Mouse (Mus musculus): Measurements from ENCODE around the gene Acbd6. TPM values are rescaled to one million over a fixed set of nuclear protein-coding genes. Genes with fewer than 3 reads are reported as not detected.

The Acbd6 gene
- polyA plus RNA-seq, 1 experiment from 2014 or later: 83.2 TPM

DNA sequence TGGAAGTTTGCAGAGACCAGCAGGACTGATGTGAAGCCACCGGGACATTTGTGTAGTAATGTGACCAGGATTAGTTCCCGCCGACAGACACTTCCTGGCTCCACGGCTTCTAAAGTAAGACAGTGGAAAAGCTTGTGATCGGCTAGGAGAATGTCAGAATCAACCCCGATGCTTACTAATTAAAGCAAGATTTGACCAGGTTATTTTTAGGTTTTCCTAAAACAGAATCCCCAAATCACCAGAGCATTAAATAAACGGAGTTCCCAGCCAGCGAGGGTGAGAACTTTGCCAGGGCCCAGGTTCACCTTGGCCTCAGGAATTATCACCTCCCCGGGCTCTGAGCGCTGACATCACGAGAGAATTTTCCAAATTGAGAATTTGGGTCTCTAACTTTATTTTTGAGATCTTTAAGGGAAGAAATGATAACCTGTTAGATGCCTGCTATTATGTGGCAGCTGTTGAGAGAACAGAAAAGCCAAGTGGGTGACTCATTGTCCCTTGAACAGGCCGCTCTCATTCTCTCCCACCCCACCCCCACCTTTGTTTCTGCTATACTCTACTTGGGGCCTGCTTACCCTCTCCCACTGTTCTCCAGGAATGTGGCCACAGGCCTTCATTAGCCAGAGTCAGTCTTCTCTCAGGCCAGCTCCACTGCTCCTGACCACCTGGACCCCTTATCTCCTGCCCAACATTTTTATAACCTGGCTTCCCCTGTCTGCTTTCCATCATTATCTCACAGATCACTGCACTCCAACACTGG is 30.7 kb upstream of the Acbd6 start:
- H3K36me3 ChIP-seq (replicated peaks; ENCODE audit: control insufficient read depth, insufficient read depth, low read depth, low read length): no peaks in the 10 kb centered on the region
- H3K27ac ChIP-seq (replicated peaks; ENCODE audit: low read depth, low read length): no peak overlapping the region
- DNase-seq (ENCODE audit: low spot score) (peak; percentile 30), ATAC-seq (replicated peaks; ENCODE audit: insufficient number of reproducible peaks, low FRiP score, low TSS enrichment, low read depth) (no peak)
- 18% methylated on average over 12 of the region's 12 CpGs for WGBS
- no peak overlapping the region for H3K9ac ChIP-seq (replicated peaks; ENCODE audit: low read length)
- no peaks in the 10 kb centered on the region for H3K9me3 ChIP-seq (replicated peaks; ENCODE audit: control insufficient read depth, low read length)
- peaks cover 4% of the 10 kb centered on the region; the same call in 1 of the 2 replicates for H3K4me1 ChIP-seq (ENCODE audit: control insufficient read depth, insufficient read depth, low read length)
- H3K27me3 ChIP-seq (ENCODE audit: control insufficient read depth, insufficient read depth, low read length): no peaks in the 10 kb centered on the region
- H3K4me2 ChIP-seq (ENCODE audit: low read depth, low read length): no peak overlapping the region
- H3K4me3 ChIP-seq (ENCODE audit: low read depth, low read length): no peak overlapping the region

DNA sequence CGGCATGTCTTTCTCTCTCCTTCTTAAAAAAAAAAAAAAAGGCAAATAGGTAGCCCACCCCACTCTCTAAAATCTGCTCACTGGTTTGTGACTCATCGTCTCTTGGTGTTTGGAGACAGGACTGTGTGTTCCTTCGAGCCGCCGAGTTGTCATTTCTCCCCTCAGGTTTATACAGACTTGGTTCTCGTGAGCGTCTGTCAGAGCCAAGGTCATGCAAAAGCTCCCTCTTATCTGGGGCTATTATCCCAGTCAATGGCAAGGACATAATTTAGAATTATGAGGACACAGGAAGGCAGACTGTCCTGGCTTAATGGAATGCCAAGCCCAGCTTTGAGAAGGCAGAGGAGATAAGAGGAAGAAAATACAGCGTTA is 30.1 kb upstream of the Acbd6 start:
- no peak overlapping the region for H3K9ac ChIP-seq (replicated peaks; ENCODE audit: low read length)
- H3K9me3 ChIP-seq (replicated peaks; ENCODE audit: control insufficient read depth, low read length): no peaks in the 10 kb centered on the region
- DNase-seq (ENCODE audit: low spot score): no peak
- no peak overlapping the region for H3K4me2 ChIP-seq (ENCODE audit: low read depth, low read length)
- no peak for ATAC-seq (replicated peaks; ENCODE audit: insufficient number of reproducible peaks, low FRiP score, low TSS enrichment, low read depth)
- WGBS: 18% methylated on average over 8 of the region's 8 CpGs
- no peaks in the 10 kb centered on the region for H3K36me3 ChIP-seq (replicated peaks; ENCODE audit: control insufficient read depth, insufficient read depth, low read depth, low read length)
- H3K4me3 ChIP-seq (ENCODE audit: low read depth, low read length): no peak overlapping the region
- H3K4me1 ChIP-seq (ENCODE audit: control insufficient read depth, insufficient read depth, low read length): peaks cover 4% of the 10 kb centered on the region; the same call in 1 of the 2 replicates
- H3K27me3 ChIP-seq (ENCODE audit: control insufficient read depth, insufficient read depth, low read length): no peaks in the 10 kb centered on the region
- no peak overlapping the region for H3K27ac ChIP-seq (replicated peaks; ENCODE audit: low read depth, low read length)

DNA sequence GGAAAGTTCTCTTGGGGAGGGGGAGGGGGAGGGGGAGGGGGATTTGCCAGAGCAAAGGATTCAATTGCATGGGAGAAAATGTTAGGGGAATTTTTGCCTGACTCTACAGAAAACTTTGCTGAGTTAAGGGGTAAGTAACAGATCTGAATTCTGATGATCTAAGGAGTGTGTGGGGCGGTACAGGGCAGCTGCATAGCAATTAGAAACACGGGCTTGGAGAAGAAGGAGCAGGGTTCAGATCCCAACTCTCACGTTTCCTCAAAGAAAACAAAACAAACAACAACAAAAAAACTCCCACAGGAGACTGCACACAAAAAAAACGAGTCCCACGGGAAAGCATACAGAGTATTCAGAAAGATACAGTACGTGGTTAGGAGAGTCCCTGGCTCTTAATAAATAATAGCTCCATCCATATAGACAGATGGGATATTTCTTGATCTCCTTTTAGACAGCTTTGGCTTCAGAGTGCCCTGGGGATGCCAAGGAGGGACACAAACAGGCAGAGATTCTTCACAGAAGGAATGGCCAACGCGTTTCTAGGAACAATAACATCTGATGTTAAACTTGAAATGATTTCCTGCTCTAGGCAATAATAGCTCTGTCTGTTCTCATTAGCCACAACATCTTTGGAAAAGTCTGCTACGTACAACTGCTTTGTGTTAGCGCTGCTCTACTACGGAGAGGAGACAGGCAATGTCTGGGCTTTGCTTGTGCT is 29.4 kb upstream of the Acbd6 start:
- no peak for ATAC-seq (replicated peaks; ENCODE audit: insufficient number of reproducible peaks, low FRiP score, low TSS enrichment, low read depth)
- H3K4me1 ChIP-seq (ENCODE audit: control insufficient read depth, insufficient read depth, low read length): peaks cover 4% of the 10 kb centered on the region; the same call in 1 of the 2 replicates
- H3K4me3 ChIP-seq (ENCODE audit: low read depth, low read length): no peak overlapping the region
- peak; percentile 49 for DNase-seq (ENCODE audit: low spot score)
- no peaks in the 10 kb centered on the region for H3K9me3 ChIP-seq (replicated peaks; ENCODE audit: control insufficient read depth, low read length)
- no peak overlapping the region for H3K4me2 ChIP-seq (ENCODE audit: low read depth, low read length)
- H3K27ac ChIP-seq (replicated peaks; ENCODE audit: low read depth, low read length): no peak overlapping the region
- H3K36me3 ChIP-seq (replicated peaks; ENCODE audit: control insufficient read depth, insufficient read depth, low read depth, low read length): no peaks in the 10 kb centered on the region
- no peak overlapping the region for H3K9ac ChIP-seq (replicated peaks; ENCODE audit: low read length)
- no peaks in the 10 kb centered on the region for H3K27me3 ChIP-seq (ENCODE audit: control insufficient read depth, insufficient read depth, low read length)
- 10% methylated on average over 11 of the region's 11 CpGs for WGBS

DNA sequence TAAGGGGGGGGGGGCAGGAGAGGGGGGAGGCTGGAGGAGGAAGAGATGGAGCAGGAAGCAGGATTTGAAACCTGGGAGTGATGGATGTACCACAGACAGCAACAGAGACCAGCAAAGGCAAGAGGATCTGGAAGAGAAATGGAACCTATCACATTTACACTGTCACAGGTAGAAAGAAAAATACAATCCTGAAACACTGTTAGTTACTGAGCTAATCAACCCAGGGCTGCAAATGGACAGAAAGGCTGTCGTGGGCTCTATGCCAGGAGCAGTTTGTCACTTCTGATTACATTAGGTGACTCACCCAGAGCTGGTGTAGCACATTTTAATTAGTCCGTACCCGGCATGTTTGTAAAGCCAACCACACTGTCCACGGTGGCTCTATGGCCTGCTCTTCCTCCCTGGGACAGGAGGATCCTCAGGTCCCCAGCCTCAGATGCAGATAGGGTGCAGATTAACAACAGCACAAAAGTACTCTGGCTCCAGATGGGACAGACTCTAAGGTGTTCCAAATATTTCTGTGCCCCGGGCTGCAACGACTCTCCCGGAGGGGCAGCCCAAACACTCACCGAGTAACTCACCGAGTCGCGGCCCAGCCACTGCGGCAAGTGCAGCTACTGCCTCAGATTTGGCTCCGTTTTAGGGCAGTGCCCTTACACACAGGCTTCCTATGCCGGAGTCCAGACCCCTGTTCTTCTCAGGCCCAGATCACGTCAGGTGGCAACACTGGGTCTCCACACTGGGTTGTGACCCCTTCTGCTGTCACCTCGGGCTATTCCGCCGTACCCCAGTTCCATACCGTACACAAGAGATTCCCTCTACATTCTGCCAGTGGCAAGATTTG is 28.6 kb upstream of the Acbd6 start:
- DNase-seq (ENCODE audit: low spot score) (no peak), ATAC-seq (replicated peaks; ENCODE audit: insufficient number of reproducible peaks, low FRiP score, low TSS enrichment, low read depth) (no peak)
- WGBS: 66% methylated on average over 19 of the region's 19 CpGs
- Histone ChIP-seq H3K27me3 (ENCODE audit: control insufficient read depth, insufficient read depth, low read length) (no peaks in the 10 kb centered on the region), H3K36me3 (replicated peaks; ENCODE audit: control insufficient read depth, insufficient read depth, low read depth, low read length) (no peaks in the 10 kb centered on the region), H3K9me3 (replicated peaks; ENCODE audit: control insufficient read depth, low read length) (no peaks in the 10 kb centered on the region), H3K4me3 (ENCODE audit: low read depth, low read length) (no peak overlapping the region), H3K9ac (replicated peaks; ENCODE audit: low read length) (no peak overlapping the region), H3K27ac (replicated peaks; ENCODE audit: low read depth, low read length) (no peak overlapping the region), H3K4me2 (ENCODE audit: low read depth, low read length) (no peak overlapping the region), H3K4me1 (ENCODE audit: control insufficient read depth, insufficient read depth, low read length) (peaks cover 4% of the 10 kb centered on the region; the same call in 1 of the 2 replicates)

DNA sequence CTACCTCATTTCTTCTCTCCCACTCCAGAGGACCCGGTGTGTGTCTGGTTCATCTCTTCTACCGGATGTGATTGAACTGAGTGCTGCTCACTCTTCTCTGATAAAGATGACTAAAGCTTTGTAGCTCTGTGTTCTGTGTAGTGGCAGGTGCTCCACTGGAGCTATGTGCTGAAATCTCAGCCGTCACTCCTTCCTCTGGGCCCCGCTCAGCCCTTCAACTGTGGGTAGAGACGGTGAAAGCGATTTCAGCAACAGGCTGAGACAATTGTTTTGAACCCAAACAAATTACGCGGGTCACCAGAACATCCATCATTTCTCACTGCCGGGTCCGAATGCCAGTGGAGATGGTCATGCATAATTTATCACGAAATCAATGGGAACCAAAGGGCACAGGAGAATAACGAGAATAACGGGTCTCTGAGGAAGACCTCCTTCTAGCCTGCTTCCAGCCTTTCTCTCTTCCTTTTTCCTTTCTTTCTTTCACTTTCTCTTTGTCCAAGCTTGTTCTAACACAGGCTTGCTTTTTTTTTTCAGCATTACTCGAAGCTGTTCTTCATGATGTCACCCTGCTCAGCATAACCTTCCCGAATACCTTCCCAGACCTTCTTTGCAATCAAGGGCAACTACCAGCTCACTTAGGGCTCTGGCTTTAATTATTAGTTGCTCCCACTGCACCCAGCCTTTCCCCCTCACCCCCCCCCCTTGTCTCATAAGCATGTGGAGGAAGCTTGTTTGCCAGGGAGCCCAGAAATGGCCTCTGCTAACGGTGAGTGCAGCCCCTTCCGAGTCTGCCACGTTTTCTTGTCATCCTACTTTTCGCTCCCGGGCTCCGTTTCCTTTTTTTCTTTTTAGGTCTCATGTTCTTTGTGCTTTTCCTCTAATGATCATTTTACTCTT is 27.1 kb upstream of the Acbd6 start:
- H3K4me3 ChIP-seq (ENCODE audit: low read depth, low read length): no peak overlapping the region

DNA sequence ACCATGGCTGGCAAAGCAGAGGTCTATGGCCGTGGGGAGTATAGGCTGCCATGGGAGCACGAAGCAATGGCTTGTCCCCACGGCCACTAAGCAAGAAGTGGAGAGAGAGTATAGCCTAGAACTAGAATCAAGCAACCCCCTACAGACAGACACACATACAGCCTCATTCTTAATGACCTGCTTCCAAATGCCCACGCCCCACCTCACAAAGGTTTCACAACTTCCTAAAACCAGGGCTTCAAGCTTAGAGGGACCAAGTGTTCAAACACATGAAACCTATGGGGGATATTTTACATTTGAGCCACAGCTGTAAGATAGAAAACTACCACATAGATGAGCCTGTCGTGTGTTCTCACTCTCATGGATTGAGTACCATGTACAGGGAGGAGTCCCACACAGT is 25.5 kb upstream of the Acbd6 start:
- WGBS: 82% methylated on average over 5 of the region's 5 CpGs
- Histone ChIP-seq H3K27me3 (ENCODE audit: control insufficient read depth, insufficient read depth, low read length) (no peaks in the 10 kb centered on the region), H3K9me3 (replicated peaks; ENCODE audit: control insufficient read depth, low read length) (no peaks in the 10 kb centered on the region), H3K27ac (replicated peaks; ENCODE audit: low read depth, low read length) (no peak overlapping the region), H3K4me3 (ENCODE audit: low read depth, low read length) (no peak overlapping the region), H3K9ac (replicated peaks; ENCODE audit: low read length) (no peak overlapping the region), H3K4me1 (ENCODE audit: control insufficient read depth, insufficient read depth, low read length) (peaks cover 4% of the 10 kb centered on the region; the same call in 1 of the 2 replicates), H3K4me2 (ENCODE audit: low read depth, low read length) (no peak overlapping the region), H3K36me3 (replicated peaks; ENCODE audit: control insufficient read depth, insufficient read depth, low read depth, low read length) (no peaks in the 10 kb centered on the region)
- ATAC-seq (replicated peaks; ENCODE audit: insufficient number of reproducible peaks, low FRiP score, low TSS enrichment, low read depth): no peak
- DNase-seq (ENCODE audit: low spot score): no peak

More for the DNA sequence above, 27.1 kb upstream of the Acbd6 start:
- no peaks in the 10 kb centered on the region for H3K9me3 ChIP-seq (replicated peaks; ENCODE audit: control insufficient read depth, low read length)
- no peak overlapping the region for H3K9ac ChIP-seq (replicated peaks; ENCODE audit: low read length)
- peaks cover 4% of the 10 kb centered on the region; the same call in 1 of the 2 replicates for H3K4me1 ChIP-seq (ENCODE audit: control insufficient read depth, insufficient read depth, low read length)
- ATAC-seq (replicated peaks; ENCODE audit: insufficient number of reproducible peaks, low FRiP score, low TSS enrichment, low read depth) (0 out of 2 replicates have a peak, but pooled peaks have one; percentile 24), DNase-seq (ENCODE audit: low spot score) (peak; percentile 39)
- WGBS: 41% methylated on average over 21 of the region's 21 CpGs
- H3K27me3 ChIP-seq (ENCODE audit: control insufficient read depth, insufficient read depth, low read length): no peaks in the 10 kb centered on the region
- H3K27ac ChIP-seq (replicated peaks; ENCODE audit: low read depth, low read length): no peak overlapping the region
- no peak overlapping the region for H3K4me2 ChIP-seq (ENCODE audit: low read depth, low read length)
- no peaks in the 10 kb centered on the region for H3K36me3 ChIP-seq (replicated peaks; ENCODE audit: control insufficient read depth, insufficient read depth, low read depth, low read length)

All from embryonic facial prominence, embryonic 11.5 days (tissue).